Mouse (Mus musculus): Measurements from ENCODE around the gene Mybphl.

Gene Mybphl

GRCm38 (mm10) chr3:108364270-108364995, at the start of gene Mybphl:
TSS of gene Mybphl (plus strand) at chr3:108364911.
- no peak for DNase-seq (ENCODE audit: low spot score)

GRCm38 (mm10) chr3:108318517-108318916, 46.2 kb upstream of the Mybphl start:
- DNase-seq (ENCODE audit: low spot score): no peak

- no peak for DNase-seq (ENCODE audit: low spot score)
These were observed 43.0 kb upstream of the Mybphl start for GRCm38 (mm10) chr3:108321671-108322070.

GRCm38 (mm10) chr3:108322136-108322535, 42.6 kb upstream of the Mybphl start:
- no peak for DNase-seq (ENCODE audit: low spot score)

- no peak for DNase-seq (ENCODE audit: low spot score)
These were observed 41.7 kb upstream of the Mybphl start for GRCm38 (mm10) chr3:108322962-108323361.

GRCm38 (mm10) chr3:108324837-108325236, 39.9 kb upstream of the Mybphl start:
- no peak for DNase-seq (ENCODE audit: low spot score)

- no peak for DNase-seq (ENCODE audit: low spot score)
These were observed 39.2 kb upstream of the Mybphl start for GRCm38 (mm10) chr3:108325521-108325920.

GRCm38 (mm10) chr3:108327275-108327674, 37.4 kb upstream of the Mybphl start:
- no peak for DNase-seq (ENCODE audit: low spot score)

- DNase-seq (ENCODE audit: low spot score): no peak
These were observed 36.8 kb upstream of the Mybphl start for GRCm38 (mm10) chr3:108327916-108328315.

- no peak for DNase-seq (ENCODE audit: low spot score)
These were observed 36.3 kb upstream of the Mybphl start for GRCm38 (mm10) chr3:108328441-108328841.

GRCm38 (mm10) chr3:108330812-108331211, 33.9 kb upstream of the Mybphl start:
- DNase-seq (ENCODE audit: low spot score): no peak

GRCm38 (mm10) chr3:108336878-108337277, 27.8 kb upstream of the Mybphl start:
- no peak for DNase-seq (ENCODE audit: low spot score)

GRCm38 (mm10) chr3:108341040-108341439, 23.7 kb upstream of the Mybphl start:
- DNase-seq (ENCODE audit: low spot score): no peak

GRCm38 (mm10) chr3:108342185-108342584, 22.5 kb upstream of the Mybphl start:
- no peak for DNase-seq (ENCODE audit: low spot score)

- no peak for DNase-seq (ENCODE audit: low spot score)
These were observed 18.9 kb upstream of the Mybphl start for GRCm38 (mm10) chr3:108345855-108346254.

- DNase-seq (ENCODE audit: low spot score): no peak
These were observed 16.3 kb upstream of the Mybphl start for GRCm38 (mm10) chr3:108348376-108348775.

- DNase-seq (ENCODE audit: low spot score): no peak
These were observed 9.5 kb upstream of the Mybphl start for GRCm38 (mm10) chr3:108355245-108355644.

GRCm38 (mm10) chr3:108357051-108357450, 7.7 kb upstream of the Mybphl start:
- DNase-seq (ENCODE audit: low spot score): no peak

- DNase-seq (ENCODE audit: low spot score): no peak
These were observed 6.3 kb upstream of the Mybphl start for GRCm38 (mm10) chr3:108358445-108358844.

- peak; percentile 61 for DNase-seq (ENCODE audit: low spot score)
These were observed 3.8 kb upstream of the Mybphl start for GRCm38 (mm10) chr3:108360894-108361293.

- DNase-seq (ENCODE audit: low spot score): no peak
These were observed 1.1 kb upstream of the Mybphl start for GRCm38 (mm10) chr3:108363626-108364025.

- no peak for DNase-seq (ENCODE audit: low spot score)
These were observed 2.5 kb downstream of the Mybphl start for GRCm38 (mm10) chr3:108367173-108367572.

GRCm38 (mm10) chr3:108367828-108368227, 3.1 kb downstream of the Mybphl start:
- no peak for DNase-seq (ENCODE audit: low spot score)

GRCm38 (mm10) chr3:108368721-108369120, 4.0 kb downstream of the Mybphl start:
- DNase-seq (ENCODE audit: low spot score): no peak

Measured in retina, embryonic 14.5 days (tissue).